Mouse (Mus musculus) CD8-positive naive resting alpha-beta T cell, adult 57 days (primary cell): ENCODE results near the gene Slc35d1. TPM values are rescaled to one million over a fixed set of nuclear protein-coding genes. Genes with fewer than 3 reads are reported as not detected.

Experiments used
- total RNA-seq: library from RNA; stranded (reverse); gene quantifications from one replicate; pipeline ENCODE4 v1.2.4, GENCODE M21; 2023

Slc35d1 gene
- total RNA-seq = 32.1 TPM

DNA sequence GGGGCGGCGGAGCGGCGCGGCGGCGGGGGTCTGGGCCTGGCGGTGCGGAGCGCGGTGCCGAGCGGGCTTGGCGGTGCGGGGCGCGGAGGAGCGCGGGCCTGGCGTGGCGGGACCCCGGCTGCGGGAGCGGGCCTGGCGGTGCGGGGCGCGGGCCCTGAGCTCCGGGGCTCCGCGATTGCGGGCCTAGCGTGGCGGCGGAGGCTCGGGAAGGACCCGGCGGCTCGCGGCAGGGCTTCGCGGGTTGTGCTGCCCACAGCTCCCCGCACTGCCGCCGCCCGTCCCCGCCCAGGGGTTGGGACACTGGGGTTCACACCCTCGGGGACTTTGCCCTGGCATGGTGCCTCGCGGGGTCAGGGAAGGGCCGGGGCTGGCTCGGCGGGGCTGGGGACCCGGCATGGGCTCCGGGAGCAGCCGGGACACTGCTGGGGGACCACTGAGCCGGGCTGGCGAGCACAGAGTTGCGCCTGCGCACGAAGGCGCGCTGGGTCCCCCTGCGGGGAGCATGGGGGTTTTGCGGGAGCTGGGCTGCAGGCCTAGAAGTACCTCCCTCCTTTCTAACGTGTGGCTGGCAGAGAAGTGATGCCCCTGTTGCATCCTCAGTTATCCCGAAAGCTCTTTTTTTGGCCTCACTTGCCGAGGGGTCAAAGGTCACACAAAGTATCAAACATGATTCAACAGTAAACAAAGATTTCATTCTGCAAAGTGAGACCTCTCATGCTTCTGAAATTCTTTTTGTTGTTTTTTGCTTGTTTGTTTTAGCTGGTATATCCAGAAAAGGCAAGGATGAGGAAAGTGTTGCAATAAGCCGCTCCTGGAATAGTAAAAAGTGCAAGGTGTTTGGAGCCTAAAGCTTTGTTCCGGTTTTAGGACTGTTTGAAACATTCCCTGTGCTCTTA is at the start of gene Slc35d1:
Gene Slc35d1, minus strand, starts transcription at position 240 of the 896 bp plus-strand sequence.

Other genes with a start within 250 kb of the Slc35d1 start
- gene Tctex1d1, start 236.6 kb downstream of the Slc35d1 start, total RNA-seq = not detected
- not detected for gene Insl5, start 188.3 kb downstream of the Slc35d1 start, total RNA-seq
- gene Mier1, start 100.8 kb downstream of the Slc35d1 start, total RNA-seq = 106 TPM
- 8.5 TPM for gene Wdr78, start 100.6 kb downstream of the Slc35d1 start, total RNA-seq
- gene 4921539E11Rik, start 75.7 kb upstream of the Slc35d1 start, total RNA-seq = not detected
- 19.2 TPM for gene Oma1, start 98.6 kb upstream of the Slc35d1 start, total RNA-seq